ENCODE assay signal across 8 mouse cellular contexts in the genomic region with DNA sequence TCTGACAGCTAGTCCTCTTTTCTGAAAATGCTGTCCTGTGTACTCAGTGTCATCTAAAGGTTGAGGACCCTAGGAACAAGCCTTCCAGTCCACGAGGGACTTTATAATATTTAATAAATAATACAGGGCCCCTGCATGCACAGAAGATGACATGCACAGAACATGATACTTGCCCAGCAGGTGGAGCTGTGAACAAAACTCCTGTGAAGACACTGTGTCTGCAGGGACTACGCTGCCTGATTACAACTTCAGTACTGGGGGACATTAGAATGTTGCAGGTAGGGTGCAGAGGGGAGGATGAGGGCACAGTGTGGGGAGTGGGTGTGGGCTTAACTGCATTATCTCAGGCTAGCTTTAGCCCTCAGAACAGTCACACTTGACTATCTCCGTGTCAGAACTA. TPM values are rescaled to one million over a fixed set of nuclear protein-coding genes. Genes with fewer than 3 reads are reported as not detected.
DNase-seq lines count a peak whose midpoint lies in the region; ATAC-seq and TF ChIP-seq lines count a peak whose summit lies in the region.

No protein-coding gene starts in this region.

- in situ Hi-C loops in CH12.LX (cut with MboI; ENCODE audit: low pct_ligation_motif_present, low pct_unique_long_range_greater_than_20kb, low sequenced_read_pairs), result no loop called here

- TF ChIP-seq RAD21 in CH12.LX (IDR thresholded peaks at IDR 0.05; ENCODE audit: low read depth, low read length), result peak; percentile 60

- no peak for TF ChIP-seq POLR2A in CH12.LX (IDR thresholded peaks at IDR 0.05; ENCODE audit: low read depth, low read length)

- TF ChIP-seq EP300 in CH12.LX (IDR thresholded peaks at IDR 0.05; ENCODE audit: low read length), result no peak

- H3K27ac ChIP-seq in CH12.LX (ENCODE audit: insufficient read depth, low read depth), result no peak overlapping the region
- H3K27ac ChIP-seq in embryonic facial prominence, embryonic 14.5 days (replicated peaks; ENCODE audit: low read depth, low read length), result no peak overlapping the region
- no peak overlapping the region for H3K27ac ChIP-seq in hindbrain, embryonic 10.5 days

- TF ChIP-seq CTCF in CH12.LX (conservative IDR thresholded peaks at IDR 0.05 in 1 of 2, IDR thresholded peaks at IDR 0.05 in 1 of 2; ENCODE audit: low read depth in 2 of 2, low read length in 2 of 2), result peak; percentile 28 to 73; a peak in 3 of 4 replicates

- H3K4me3 ChIP-seq in CH12.LX (replicated peaks in 1 of 3; ENCODE audit: low read depth in 2 of 3, low read length in 2 of 3, poor library complexity in 1 of 3), result no peak overlapping the region
- H3K4me3 ChIP-seq in embryonic facial prominence, embryonic 14.5 days (ENCODE audit: low read depth, low read length), result no peak overlapping the region
- H3K4me3 ChIP-seq in hindbrain, embryonic 10.5 days, result no peak overlapping the region

- no peaks in the 10 kb centered on the region for H3K27me3 ChIP-seq in CH12.LX (replicated peaks)
- H3K27me3 ChIP-seq in embryonic facial prominence, embryonic 14.5 days (replicated peaks; ENCODE audit: control insufficient read depth, insufficient read depth, low read length), result no peaks in the 10 kb centered on the region
- H3K27me3 ChIP-seq in hindbrain, embryonic 10.5 days (ENCODE audit: insufficient read depth, poor library complexity, severe bottlenecking), result no peaks in the 10 kb centered on the region

- H3K9me3 ChIP-seq in CH12.LX (replicated peaks; ENCODE audit: low read length), result no peaks in the 10 kb centered on the region
- no peaks in the 10 kb centered on the region for H3K9me3 ChIP-seq in embryonic facial prominence, embryonic 14.5 days (ENCODE audit: control insufficient read depth, low read length)
- H3K9me3 ChIP-seq in hindbrain, embryonic 10.5 days, result no peaks in the 10 kb centered on the region

- no peak overlapping the region for H3K9ac ChIP-seq in CH12.LX (ENCODE audit: insufficient read depth, low read depth)
- no peak overlapping the region for H3K9ac ChIP-seq in embryonic facial prominence, embryonic 14.5 days (ENCODE audit: low read depth, low read length)

- DNase-seq in CH12.LX (ENCODE audit: extremely low read depth), result peak; percentile 60
- peak; percentile 59 for DNase-seq in adrenal gland, postnatal 25 days
- DNase-seq in embryonic facial prominence, embryonic 14.5 days (ENCODE audit: low spot score), result peak; percentile 73
- DNase-seq in hindbrain, embryonic 10.5 days (ENCODE audit: low spot score), result peak; percentile 42
- peak; percentile 69 for DNase-seq in layer of hippocampus, adult 9-10 months (ENCODE audit: low spot score)
- peak; percentile 78 for DNase-seq in lung, postnatal 10 days
- peak; percentile 18 for DNase-seq in retina, adult 2 months (ENCODE audit: low read depth, low spot score)

- dilution Hi-C loops in CH12.LX (cut with MboI; ENCODE audit: extremely low pct_ligation_motif_present, extremely low pct_unique_long_range_greater_than_20kb, low sequenced_read_pairs), result no loop called here

- H3K4me2 ChIP-seq in CH12.LX (ENCODE audit: insufficient read depth, low read depth, poor library complexity, severe bottlenecking), result no peak overlapping the region
- H3K4me2 ChIP-seq in embryonic facial prominence, embryonic 14.5 days (ENCODE audit: low read depth, low read length), result no peak overlapping the region

- 40% methylated on average over 3 of the region's 3 CpGs for WGBS in embryonic facial prominence, embryonic 14.5 days
- 49% methylated on average over 3 of the region's 3 CpGs for WGBS in hindbrain, embryonic 10.5 days

- ATAC-seq in embryonic facial prominence, embryonic 14.5 days (ENCODE audit: low read depth), result 0 out of 2 replicates have a peak, but pooled peaks have one; percentile 50
- ATAC-seq in erythroid progenitor cell, adult 5-6 weeks (replicated peaks; ENCODE audit: low FRiP score, poor library complexity, severe bottlenecking), result no peak

- H3K79me2 ChIP-seq in CH12.LX (replicated peaks; ENCODE audit: control insufficient read depth, extremely low read depth, insufficient read depth, poor library complexity, severe bottlenecking), result no peaks in the 10 kb centered on the region

- H3K4me1 ChIP-seq in CH12.LX (ENCODE audit: control insufficient read depth in 1 of 2, insufficient read depth in 2 of 2), result no peaks in the 10 kb centered on the region
- H3K4me1 ChIP-seq in embryonic facial prominence, embryonic 14.5 days (ENCODE audit: control insufficient read depth, insufficient read depth, low read length), result no peaks in the 10 kb centered on the region
- H3K4me1 ChIP-seq in hindbrain, embryonic 10.5 days (replicated peaks), result 0 out of 2 replicates have a peak, but pooled peaks cover 3% of the 10 kb centered on the region

- no peaks in the 10 kb centered on the region for H3K36me3 ChIP-seq in CH12.LX (replicated peaks in 1 of 2; ENCODE audit: control insufficient read depth in 1 of 2, insufficient read depth in 1 of 2, low read length in 1 of 2)
- H3K36me3 ChIP-seq in embryonic facial prominence, embryonic 14.5 days (ENCODE audit: control insufficient read depth, insufficient read depth, low read length), result no peaks in the 10 kb centered on the region
- no peaks in the 10 kb centered on the region for H3K36me3 ChIP-seq in hindbrain, embryonic 10.5 days

TF ChIP-seq in CH12.LX, 34 proteins besides CTCF, POLR2A, EP300 and RAD21:
- TF ChIP-seq USF1 (IDR thresholded peaks at IDR 0.05; ENCODE audit: low read depth, low read length) (no peak), USF2 (conservative IDR thresholded peaks at IDR 0.05; ENCODE audit: low read depth, low read length) (no peak), UBTF (IDR thresholded peaks at IDR 0.05; ENCODE audit: low read depth, low read length) (no peak), NRF1 (IDR thresholded peaks at IDR 0.05; ENCODE audit: low read depth, low read length) (no peak), ZC3H11A (IDR thresholded peaks at IDR 0.05; ENCODE audit: low read depth, low read length) (no peak), E2F4 (IDR thresholded peaks at IDR 0.05; ENCODE audit: insufficient replicate concordance, low read depth, low read length) (no peak), MYC (IDR thresholded peaks at IDR 0.05; ENCODE audit: low read depth, low read length) (no peak), SMC3 (IDR thresholded peaks at IDR 0.05; ENCODE audit: low read depth, low read length) (peak; percentile 89)
TF ChIP-seq in CH12.LX: peak in this region for 1.

RNA-seq across cellular contexts. Expression of a gene that starts 28.4 kb away (rescaled TPM):
- total RNA-seq in CH12.LX (2012; rRNA removed) (not detected in 2 replicates), CH12.LX (2014; rRNA removed) (not detected in 2 replicates)
- not detected in 2 replicates for polyA plus RNA-seq in CH12.LX (2012; ENCODE audit: insufficient read length, low read depth)
- total RNA-seq in adrenal gland, postnatal 25 days (2021), result 0.61 and 0.62 TPM in 2 replicates
- polyA plus RNA-seq in embryonic facial prominence, embryonic 14.5 days (2014; fragmentation: Nextera tagmentation; extraction: Ambion mirVana), result 16.1 and 17.6 TPM in 2 replicates
- 0.14 and 0.56 TPM in 2 replicates for polyA plus RNA-seq in hindbrain, embryonic 10.5 days (2016; fragmentation: Nextera tagmentation; extraction: Ambion mirVana)
- total RNA-seq in erythroid progenitor cell, adult 5-6 weeks (2015; ENCODE audit: low replicate concordance), result not detected in 2 replicates
- 3.1 TPM in 1 of 2 replicates, not detected in the other for total RNA-seq in erythroid progenitor cell, adult 5-6 weeks (2017; ENCODE audit: low replicate concordance)

Comparison
In these comparisons a context has a peak if more than half of its experiments do, and no peak if none do; other contexts are left out.
1. DNase-seq: peak in every context shown above with its lines; median percentile 78 in lung, postnatal 10 days; 73 in embryonic facial prominence, embryonic 14.5 days; 69 in layer of hippocampus, adult 9-10 months; 60 in CH12.LX; 59 in adrenal gland, postnatal 25 days; 42 in hindbrain, embryonic 10.5 days; 18 in retina, adult 2 months.